Mouse (Mus musculus) B cell, adult 62 days (primary cell): ENCODE measurements around the gene Itpka. TPM values are rescaled to one million over a fixed set of nuclear protein-coding genes. Genes with fewer than 3 reads are reported as not detected.

Source experiments
- total RNA-seq: library from RNA; stranded (reverse); gene quantifications from 4 replicates; pipeline ENCODE4 v1.2.4, GENCODE M21; 2023

The Itpka gene
- 0.31 to 1.0 TPM (median 0.32 TPM) in 3 of 4 replicates, not detected in the other for total RNA-seq

GRCm38 (mm10) chr2:119741581-119742411, at the start of gene Itpka:
Gene Itpka (plus strand): TSS chr2:119742337.

GRCm38 (mm10) chr2:119760251-119760650, 18.1 kb downstream of the Itpka start, which contains the start of gene Ltk:
Gene Ltk (minus strand): TSS chr2:119760431.

DNA sequence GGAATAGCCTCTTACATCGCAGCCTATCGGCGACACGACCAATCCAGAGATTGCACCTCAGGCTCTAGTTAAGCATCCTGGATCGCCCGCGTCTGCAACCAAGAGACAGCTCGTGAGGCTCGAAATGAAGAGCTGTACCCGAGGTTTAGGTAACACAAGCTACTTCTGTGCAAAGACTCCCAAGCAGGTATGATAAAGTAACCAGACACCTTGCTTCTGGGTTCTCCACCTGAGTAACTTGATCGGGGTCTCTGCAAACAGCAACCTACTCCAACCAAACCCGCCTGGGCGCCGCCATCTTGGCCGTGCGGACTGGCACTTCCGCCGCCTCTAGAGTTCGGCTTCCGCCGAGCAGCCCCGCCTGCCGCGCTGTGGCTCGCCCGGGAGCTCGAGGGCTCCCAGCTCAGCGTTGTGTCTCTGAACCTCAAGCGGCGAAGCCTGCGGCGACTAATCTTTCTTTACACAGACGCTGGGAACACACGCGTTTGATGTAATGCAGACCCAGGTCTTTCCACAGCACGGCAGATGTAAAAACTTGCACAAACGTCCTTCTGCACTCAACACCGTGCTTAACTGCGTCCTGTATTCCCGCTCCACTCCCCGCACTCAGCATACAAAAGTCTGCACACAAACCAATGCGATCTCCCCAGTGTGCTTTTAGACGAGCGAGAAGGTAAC, 45.2 kb downstream of the Itpka start, which contains the start of gene Rpap1:
TSS of gene Rpap1 (minus strand) at position 332 of the 678 bp plus-strand sequence.

GRCm38 (mm10) chr2:119797279-119797783, 55.2 kb downstream of the Itpka start, which contains the start of gene Tyro3:
Gene Tyro3 (plus strand): TSS chr2:119797733.

Other genes with a start within 250 kb of the Itpka start
- gene Exd1, start 194.7 kb upstream of the Itpka start, total RNA-seq, result 0.86 TPM in 1 of 4 replicates, not detected in the others
- 61.9 to 72.0 TPM (median 66.7 TPM) in 4 replicates for gene Chp1, start 194.6 kb upstream of the Itpka start, total RNA-seq
- 2.2 to 6.0 TPM (median 3.1 TPM) in 4 replicates for gene Nusap1, start 124.0 kb upstream of the Itpka start, total RNA-seq
- 0.55 to 2.7 TPM (median 1.9 TPM) in 4 replicates for gene Oip5, start 123.9 kb upstream of the Itpka start, total RNA-seq
- gene Ndufaf1, start 79.5 kb upstream of the Itpka start, total RNA-seq, result 13.5 to 16.7 TPM (median 14.1 TPM) in 4 replicates
- gene Rtf1, start 67.3 kb upstream of the Itpka start, total RNA-seq, result 53.7 to 64.2 TPM (median 57.2 TPM) in 4 replicates
- gene Ltk, start 18.1 kb downstream of the Itpka start, total RNA-seq, result 21.7 to 24.4 TPM (median 22.1 TPM) in 4 replicates
- gene Rpap1, start 45.2 kb downstream of the Itpka start, total RNA-seq, result 28.8 to 35.4 TPM (median 32.3 TPM) in 4 replicates
- gene Tyro3, start 55.4 kb downstream of the Itpka start, total RNA-seq, result 0.17 to 0.56 TPM in 2 of 4 replicates, not detected in the others
- gene Mga, start 154.9 kb downstream of the Itpka start, total RNA-seq, result 126 to 135 TPM (median 131 TPM) in 4 replicates
- gene Mapkbp1, start 230.4 kb downstream of the Itpka start, total RNA-seq, result 12.1 to 17.3 TPM (median 14.6 TPM) in 4 replicates